Mouse (Mus musculus): ENCODE data around the gene Nfic. TPM values are rescaled to one million over a fixed set of nuclear protein-coding genes. Genes with fewer than 3 reads are reported as not detected.
A peak's percentile ranks its signal among the peaks of the same experiment; 100 is the strongest.

The Nfic gene
- polyA plus RNA-seq, 1 experiment from 2014 or later, result 21.1 TPM

DNA sequence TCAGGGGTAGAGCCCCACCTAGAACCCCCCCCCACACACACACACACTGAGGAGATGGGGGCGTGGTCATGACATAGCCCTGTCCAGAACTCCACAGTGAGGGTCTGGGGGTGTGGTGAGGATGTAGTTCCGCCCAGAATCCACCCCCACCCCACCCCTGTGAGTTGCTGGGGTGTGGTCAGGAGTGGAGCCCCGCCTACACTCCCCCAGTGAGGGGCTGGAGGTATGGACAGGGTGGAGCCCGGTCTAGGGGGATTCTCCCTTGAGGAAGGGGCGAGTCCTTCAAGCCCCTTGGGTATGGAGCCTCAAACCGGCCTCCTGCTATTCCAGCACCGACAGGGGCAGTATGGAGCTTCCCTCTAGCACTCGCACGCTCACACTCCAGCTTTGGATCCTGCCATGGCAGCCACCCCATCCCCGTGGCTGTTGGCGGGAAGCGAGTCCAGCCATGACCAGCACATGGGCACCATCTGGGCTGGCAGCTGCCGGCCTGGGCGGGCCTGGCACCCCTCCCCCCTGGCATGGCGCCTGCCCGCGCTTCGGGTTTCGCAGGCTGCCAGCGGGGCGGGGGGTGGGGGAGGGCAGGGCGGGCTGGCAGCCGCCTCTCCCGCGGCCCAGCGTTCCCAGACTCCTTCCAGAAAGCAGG, 38.7 kb downstream of the Nfic start:
- Histone ChIP-seq H3K27me3 (ENCODE audit: insufficient read depth, low read length) (no peaks in the 10 kb centered on the region), H3K9ac (replicated peaks) (peak overlapping the region; percentile 17; the same call in 1 of the 2 replicates), H3K9me3 (ENCODE audit: low read length) (no peaks in the 10 kb centered on the region), H3K4me3 (ENCODE audit: low read depth, low read length) (peak overlapping the region; percentile 30), H3K27ac (ENCODE audit: low read depth) (0 out of 2 replicates have a peak overlapping the region, but pooled peaks have one; percentile 22), H3K36me3 (replicated peaks; ENCODE audit: insufficient read depth, low read length) (peaks cover 2% of the 10 kb centered on the region; the same call in 1 of the 2 replicates), H3K4me1 (ENCODE audit: insufficient read depth) (peaks cover 53% of the 10 kb centered on the region), H3K4me2 (ENCODE audit: low read depth, low read length) (peak overlapping the region; percentile 53)
- WGBS (ENCODE audit: insufficient replicate concordance), result 6% methylated on average over 17 of the region's 26 CpGs
- DNase-seq (no peak), ATAC-seq (no peak)
- TF ChIP-seq EP300 (IDR thresholded peaks at IDR 0.05; ENCODE audit: low read depth), result no peak
- peak; percentile 63 for TF ChIP-seq CTCF (IDR thresholded peaks at IDR 0.05; ENCODE audit: low read depth)

DNA sequence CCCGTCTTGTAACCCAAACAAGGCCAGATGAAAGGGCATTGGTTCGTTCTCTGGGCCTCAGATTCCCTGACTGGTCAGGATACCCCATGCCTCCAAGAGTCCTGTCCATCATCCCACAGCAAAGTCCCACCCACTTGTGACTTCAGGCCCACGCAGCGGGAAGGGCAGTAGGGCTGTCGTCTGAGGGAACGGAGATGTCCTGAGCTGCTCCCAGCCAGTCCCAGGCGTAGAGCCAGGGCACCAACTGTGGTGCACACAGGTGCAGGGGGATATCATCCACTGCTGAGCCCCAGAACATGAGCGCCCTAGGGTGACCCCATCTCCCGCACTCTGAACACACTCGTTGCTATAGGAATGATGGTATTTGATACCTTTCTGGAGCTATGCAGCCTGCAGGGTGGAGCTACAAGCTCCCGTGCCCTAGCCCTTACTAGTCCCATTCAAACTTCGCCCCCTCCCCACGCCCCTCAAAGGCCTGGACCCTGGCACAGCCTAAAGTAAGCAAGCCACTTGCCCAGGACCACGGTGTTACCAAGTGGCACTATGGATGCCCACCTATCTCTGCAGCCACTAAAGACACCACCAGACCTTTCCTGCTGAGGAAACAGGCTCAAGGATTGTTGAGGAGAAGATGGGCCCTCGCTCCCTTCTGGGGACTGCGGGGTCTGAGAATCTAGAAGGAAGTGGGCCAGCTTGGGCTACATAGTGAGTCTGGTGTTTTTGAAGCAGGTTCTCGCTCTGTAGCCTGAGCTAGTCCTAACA, 39.7 kb downstream of the Nfic start:
- no peak overlapping the region for H3K27ac ChIP-seq (ENCODE audit: low read depth)
- no peak overlapping the region for H3K4me2 ChIP-seq (ENCODE audit: low read depth, low read length)
- no peak overlapping the region for H3K9ac ChIP-seq (replicated peaks)
- H3K4me1 ChIP-seq (ENCODE audit: insufficient read depth), result peaks cover 62% of the 10 kb centered on the region
- no peaks in the 10 kb centered on the region for H3K9me3 ChIP-seq (ENCODE audit: low read length)
- no peak for DNase-seq
- 72% methylated on average over 17 of the region's 17 CpGs for WGBS (ENCODE audit: insufficient replicate concordance)
- no peak for TF ChIP-seq EP300 (IDR thresholded peaks at IDR 0.05; ENCODE audit: low read depth)
- TF ChIP-seq CTCF (IDR thresholded peaks at IDR 0.05; ENCODE audit: low read depth), result no peak
- H3K36me3 ChIP-seq (replicated peaks; ENCODE audit: insufficient read depth, low read length), result peaks cover 2% of the 10 kb centered on the region; the same call in 1 of the 2 replicates
- H3K27me3 ChIP-seq (ENCODE audit: insufficient read depth, low read length), result no peaks in the 10 kb centered on the region
- no peak for ATAC-seq
- H3K4me3 ChIP-seq (ENCODE audit: low read depth, low read length), result no peak overlapping the region

DNA sequence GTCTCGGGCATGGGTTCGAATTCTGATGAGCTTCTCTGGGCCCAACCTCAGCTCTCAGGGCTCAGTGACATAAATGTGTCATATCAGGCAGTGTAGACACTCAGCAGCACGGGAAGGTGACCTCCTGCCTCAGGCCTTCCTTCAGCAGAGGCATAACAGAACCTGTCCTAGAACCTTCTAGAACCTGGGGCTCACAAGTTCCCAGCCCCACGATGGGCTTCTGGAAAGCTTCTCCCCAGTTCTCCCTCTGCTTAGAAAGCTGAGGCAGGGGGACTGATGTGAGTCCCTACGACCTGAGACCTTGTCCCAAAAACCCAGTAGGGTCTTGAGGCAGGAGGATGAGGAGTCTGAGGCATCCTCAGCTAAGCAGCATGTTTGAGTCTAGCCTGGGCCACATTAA, 40.3 kb downstream of the Nfic start:
- Histone ChIP-seq H3K9ac (replicated peaks) (no peak overlapping the region), H3K9me3 (ENCODE audit: low read length) (no peaks in the 10 kb centered on the region), H3K36me3 (replicated peaks; ENCODE audit: insufficient read depth, low read length) (peaks cover 2% of the 10 kb centered on the region; the same call in 1 of the 2 replicates), H3K4me3 (ENCODE audit: low read depth, low read length) (no peak overlapping the region), H3K27me3 (ENCODE audit: insufficient read depth, low read length) (no peaks in the 10 kb centered on the region), H3K4me1 (ENCODE audit: insufficient read depth) (peaks cover 67% of the 10 kb centered on the region), H3K4me2 (ENCODE audit: low read depth, low read length) (no peak overlapping the region; the same call in 1 of the 2 replicates), H3K27ac (ENCODE audit: low read depth) (peak overlapping the region; percentile 82)
- DNase-seq, result no peak
- ATAC-seq, result no peak
- TF ChIP-seq CTCF (IDR thresholded peaks at IDR 0.05; ENCODE audit: low read depth) (no peak), EP300 (IDR thresholded peaks at IDR 0.05; ENCODE audit: low read depth) (no peak)
- 75% methylated on average over 5 of the region's 5 CpGs for WGBS (ENCODE audit: insufficient replicate concordance)

DNA sequence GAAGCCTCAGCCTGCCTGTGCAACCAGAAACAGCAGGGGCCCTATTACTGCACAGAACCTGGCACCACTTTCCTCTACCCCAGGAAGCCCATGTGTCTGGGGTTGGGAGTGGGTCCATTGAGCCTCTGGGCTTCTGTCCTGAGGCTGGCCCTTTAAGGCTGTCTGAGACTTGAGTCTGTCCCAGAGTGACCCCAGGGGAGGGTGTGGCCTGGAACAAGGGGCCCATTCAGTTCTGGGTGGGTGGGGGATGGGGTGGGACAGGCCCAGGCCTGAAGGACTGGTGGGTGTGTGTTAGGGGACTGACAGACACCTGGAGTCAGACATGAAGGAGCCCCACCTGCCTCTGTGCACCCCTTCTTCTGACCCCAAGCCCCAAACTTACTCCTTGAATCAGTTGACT, 40.8 kb downstream of the Nfic start:
- Histone ChIP-seq H3K4me1 (ENCODE audit: insufficient read depth) (peaks cover 70% of the 10 kb centered on the region), H3K9me3 (ENCODE audit: low read length) (no peaks in the 10 kb centered on the region), H3K27me3 (ENCODE audit: insufficient read depth, low read length) (no peaks in the 10 kb centered on the region), H3K9ac (replicated peaks) (peak overlapping the region; percentile 58; the same call in 1 of the 2 replicates), H3K4me3 (ENCODE audit: low read depth, low read length) (0 out of 2 replicates have a peak overlapping the region, but pooled peaks have one; percentile 31), H3K36me3 (replicated peaks; ENCODE audit: insufficient read depth, low read length) (peaks cover 2% of the 10 kb centered on the region; the same call in 1 of the 2 replicates), H3K27ac (ENCODE audit: low read depth) (peak overlapping the region; percentile 82), H3K4me2 (ENCODE audit: low read depth, low read length) (peak overlapping the region; percentile 65)
- ATAC-seq (no peak), DNase-seq (no peak)
- TF ChIP-seq CTCF (IDR thresholded peaks at IDR 0.05; ENCODE audit: low read depth), result no peak

DNA sequence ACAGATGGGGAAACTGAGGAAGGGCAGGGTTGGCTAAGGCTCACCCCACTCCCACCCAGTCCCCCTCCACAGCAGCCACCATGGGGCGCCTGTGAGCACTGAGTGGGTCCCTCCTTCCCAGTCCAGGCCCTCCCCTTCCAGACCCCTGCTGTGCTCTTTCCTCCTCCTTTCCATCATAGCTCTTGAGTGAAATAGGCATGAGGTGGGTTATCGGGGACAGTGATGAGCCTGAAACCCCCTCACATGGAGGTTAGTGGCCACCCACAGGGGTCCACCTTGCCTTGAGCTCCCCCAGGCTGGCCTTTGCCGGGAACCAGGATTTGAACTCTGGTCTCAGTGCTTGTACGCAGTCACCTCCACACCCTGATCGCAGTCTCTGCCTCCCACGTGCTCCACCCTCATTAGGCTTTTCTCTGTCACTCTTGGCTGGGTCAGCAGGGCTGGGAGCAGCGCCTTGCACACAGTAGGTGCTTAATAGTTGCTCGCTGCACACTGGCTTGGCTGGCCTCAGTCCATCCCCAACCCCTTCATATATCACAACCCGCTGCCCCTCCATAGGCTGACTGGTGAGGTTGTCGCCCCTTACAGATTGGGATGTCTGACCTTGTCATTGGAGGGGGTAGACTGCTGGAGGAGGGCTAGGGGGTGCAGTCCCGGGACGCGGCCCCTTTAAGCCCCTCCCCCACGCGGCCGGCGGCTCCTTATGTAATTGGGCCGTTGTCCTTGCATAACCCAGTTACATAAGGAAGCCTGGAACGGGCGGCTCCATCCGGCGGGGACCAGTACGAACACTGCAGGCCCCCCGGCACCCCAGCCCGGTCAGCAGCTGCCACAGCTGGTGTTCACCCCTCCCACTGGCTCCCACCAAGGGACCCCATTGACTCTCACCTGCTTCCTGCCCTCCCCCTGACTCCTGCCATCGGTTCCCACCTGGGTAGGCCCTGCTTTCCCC, 41.8 kb downstream of the Nfic start:
- Histone ChIP-seq H3K9me3 (ENCODE audit: low read length) (no peaks in the 10 kb centered on the region), H3K9ac (replicated peaks) (peak overlapping the region; percentile 58), H3K4me3 (ENCODE audit: low read depth, low read length) (peak overlapping the region; percentile 31), H3K4me1 (ENCODE audit: insufficient read depth) (peaks cover 75% of the 10 kb centered on the region), H3K27ac (ENCODE audit: low read depth) (peak overlapping the region; percentile 82), H3K27me3 (ENCODE audit: insufficient read depth, low read length) (peaks cover under 1% of the 10 kb centered on the region; the same call in 1 of the 2 replicates), H3K4me2 (ENCODE audit: low read depth, low read length) (peak overlapping the region; percentile 65), H3K36me3 (replicated peaks; ENCODE audit: insufficient read depth, low read length) (no peaks in the 10 kb centered on the region; the same call in 1 of the 2 replicates)
- 25% methylated on average over 26 of the region's 26 CpGs for WGBS (ENCODE audit: insufficient replicate concordance)
- TF ChIP-seq CTCF (IDR thresholded peaks at IDR 0.05; ENCODE audit: low read depth) (0 out of 2 replicates have a peak, but pooled peaks have one; percentile 4), EP300 (IDR thresholded peaks at IDR 0.05; ENCODE audit: low read depth) (peak; percentile 78)
- ATAC-seq (peak; percentile 40), DNase-seq (peak; percentile 79)

Data from liver, postnatal 0 days (tissue).